Mouse (Mus musculus) T-helper 1 cell (primary cell): ENCODE measurements at regions not wholly inside any gene's neighbourhood (a gene's known extent, or its start where the extent isn't known, plus 50 kb on each side); places are given as distances from the start of the nearest gene placed in this dataset.

Experiments
- in situ Hi-C: fragments of 300-600 bp; cut with MboI, MseI; formaldehyde crosslinking; loops from one replicate; pipeline ENCODE4 v1.15.1; 2025; ENCODE audit warnings: high pct_unique_total_duplicates

GRCm38 (mm10) chr5:26338191-26338590 lies 80.7 kb downstream of the Gm7361 start:
- in situ Hi-C loops, result no loop called here

GRCm38 (mm10) chr5:26339266-26339665 lies 81.8 kb downstream of the Gm7361 start:
- in situ Hi-C loops, result no loop called here

GRCm38 (mm10) chr5:26355156-26355555 lies 97.7 kb downstream of the Gm7361 start:
- in situ Hi-C loops, result no loop called here

- in situ Hi-C loops, result no loop called here
These were observed 101.6 kb downstream of the Gm7361 start for GRCm38 (mm10) chr5:26359082-26359481.

- in situ Hi-C loops, result no loop called here
These were observed 116.9 kb downstream of the Gm7361 start for GRCm38 (mm10) chr5:26374175-26374984.

GRCm38 (mm10) chr5:26407088-26407672 lies 149.7 kb downstream of the Gm7361 start:
- in situ Hi-C loops, result no loop called here

GRCm38 (mm10) chr5:26413185-26413584 lies 155.7 kb downstream of the Gm7361 start:
- in situ Hi-C loops, result no loop called here

- in situ Hi-C loops, result no loop called here
These were observed 187.1 kb downstream of the Gm7361 start for GRCm38 (mm10) chr5:26444331-26445200.

- in situ Hi-C loops, result no loop called here
These were observed 193.8 kb downstream of the Gm7361 start for GRCm38 (mm10) chr5:26451306-26451705.

GRCm38 (mm10) chr5:26457627-26458026 lies 200.1 kb downstream of the Gm7361 start:
- in situ Hi-C loops, result no loop called here

- in situ Hi-C loops, result no loop called here
These were observed 209.2 kb downstream of the Gm7361 start for GRCm38 (mm10) chr5:26466666-26467065.

GRCm38 (mm10) chr5:26485726-26486125 lies 228.2 kb downstream of the Gm7361 start:
- in situ Hi-C loops, result no loop called here

- in situ Hi-C loops, result no loop called here
These were observed 236.5 kb downstream of the Gm7361 start for GRCm38 (mm10) chr5:26494003-26494402.

- in situ Hi-C loops, result no loop called here
These were observed 240.3 kb downstream of the Gm7361 start for GRCm38 (mm10) chr5:26497641-26498430.

- in situ Hi-C loops, result loop anchor here (25.0 kb wide), 1 partner anchor 1403 kb away; no protein-coding TSS in a partner anchor
These were observed 252.2 kb downstream of the Gm7361 start for GRCm38 (mm10) chr5:26509525-26510168.

GRCm38 (mm10) chr5:26513039-26513955 lies 255.8 kb downstream of the Gm7361 start:
- in situ Hi-C loops, result loop anchor here (25.0 kb wide), 1 partner anchor 1399 kb away; no protein-coding TSS in a partner anchor

- in situ Hi-C loops, result no loop called here
These were observed 278.1 kb downstream of the Gm7361 start for GRCm38 (mm10) chr5:26535556-26535955.

GRCm38 (mm10) chr5:26563291-26563690 lies 253.7 kb upstream of the Dpp6 start:
- in situ Hi-C loops, result no loop called here

GRCm38 (mm10) chr5:26564056-26564455 lies 252.9 kb upstream of the Dpp6 start:
- in situ Hi-C loops, result no loop called here
